ENCODE assay signal across 20 mouse cellular contexts in genomic region chr8:28366470-28366869, GRCm38 (mm10).
"Had no signal": no experiment of that assay in that cellular context is flagged by ENCODE, and none has a peak within 500 bp of the region (broad histone marks: within the 10 kb centered on the region; RNA-seq: fewer than 3 reads in every experiment).

No protein-coding gene starts in this region.

- H3K4me2 ChIP-seq: lung, embryonic 15.5 days; midbrain, embryonic 11.5 days; midbrain, embryonic 13.5 days; neural tube, embryonic 13.5 days; neural tube, embryonic 15.5 days; stomach, embryonic 15.5 days had no signal

- H3K9me3 ChIP-seq: lung, embryonic 15.5 days; megakaryocyte, embryonic 14.5 days; midbrain, embryonic 13.5 days; neural tube, embryonic 13.5 days; neural tube, embryonic 15.5 days; stomach, embryonic 15.5 days had no signal

- H3K4me3 ChIP-seq: lung, embryonic 15.5 days; megakaryocyte, embryonic 14.5 days; midbrain, embryonic 13.5 days; myocyte; neural tube, embryonic 13.5 days; neural tube, embryonic 15.5 days; stomach, embryonic 15.5 days had no signal

- DNase-seq: liver, postnatal 0 days; lung, adult 2 months; lung, postnatal 14 days; lung, postnatal 36 days; right cerebral cortex, postnatal 14 days; thymus, adult 18-20 months; thymus, postnatal 14 days; thymus, postnatal 36 days had no signal

- H3K27ac ChIP-seq: lung, embryonic 15.5 days; macrophage; midbrain, embryonic 13.5 days; neural tube, embryonic 13.5 days; neural tube, embryonic 15.5 days; stomach, embryonic 15.5 days; stomach, postnatal 0 days had no signal

- H3K27me3 ChIP-seq: lung, embryonic 15.5 days; megakaryocyte, embryonic 14.5 days; midbrain, embryonic 13.5 days; neural tube, embryonic 13.5 days; neural tube, embryonic 15.5 days; stomach, embryonic 15.5 days had no signal

- H3K4me1 ChIP-seq: lung, embryonic 15.5 days; megakaryocyte, embryonic 14.5 days; midbrain, embryonic 13.5 days; neural tube, embryonic 13.5 days; neural tube, embryonic 15.5 days; stomach, embryonic 15.5 days had no signal

- H3K9ac ChIP-seq: liver, postnatal 0 days; lung, embryonic 15.5 days; midbrain, embryonic 13.5 days; neural tube, embryonic 13.5 days; neural tube, embryonic 15.5 days; stomach, embryonic 15.5 days had no signal

- H3K36me3 ChIP-seq: lung, embryonic 15.5 days; midbrain, embryonic 13.5 days; neural tube, embryonic 13.5 days; neural tube, embryonic 15.5 days; stomach, embryonic 15.5 days had no signal

- ATAC-seq: liver, postnatal 0 days; lung, postnatal 0 days; midbrain, embryonic 13.5 days; midbrain, embryonic 16.5 days had no signal
